Mouse (Mus musculus): ENCODE data around the gene Wnt5b. TPM values are rescaled to one million over a fixed set of nuclear protein-coding genes. Genes with fewer than 3 reads are reported as not detected.

The Wnt5b gene
- polyA plus RNA-seq, 1 experiment from 2014 or later = 11.4 TPM

DNA sequence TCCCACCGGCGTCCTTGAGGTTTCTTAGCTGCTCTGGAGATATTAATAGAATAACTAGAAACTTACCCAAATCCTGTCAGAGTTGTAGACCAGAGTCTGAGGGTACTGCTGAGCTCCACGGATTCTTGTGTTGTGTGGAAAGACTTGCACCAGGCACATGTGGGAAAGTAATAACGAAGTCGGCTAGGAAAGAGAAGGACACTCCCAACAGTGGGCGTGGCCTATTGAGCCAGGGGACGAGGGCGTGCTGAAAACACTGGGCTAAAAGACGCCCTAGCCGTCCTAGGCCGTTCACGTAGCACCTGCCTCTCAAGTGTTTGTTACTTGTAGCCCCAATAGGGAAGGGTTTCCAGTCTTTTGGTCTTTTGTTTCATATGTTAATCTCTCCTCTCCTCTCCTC is 126.8 kb downstream of the Wnt5b start, which contains the start of gene Adipor2:
Gene Adipor2, minus strand, starts transcription at position 351 of the 400 bp plus-strand sequence.
- H3K4me1 ChIP-seq (ENCODE audit: control insufficient read depth, insufficient read depth, low read length) = peaks cover 4% of the 10 kb centered on the region; the same call in 1 of the 2 replicates
- H3K36me3 ChIP-seq (ENCODE audit: control insufficient read depth, insufficient read depth, low read length) = no peaks in the 10 kb centered on the region
- H3K27ac ChIP-seq (replicated peaks; ENCODE audit: low read depth, low read length) = no peak within 1 kb of the TSS
- H3K4me3 ChIP-seq (ENCODE audit: low read depth, low read length) = no peak within 1 kb of the TSS
- H3K9ac ChIP-seq (ENCODE audit: low read depth, low read length) = no peak within 1 kb of the TSS
- DNase-seq (ENCODE audit: low spot score) (peak; percentile 80), ATAC-seq (ENCODE audit: low read depth) (peak; percentile 63; the same call in 1 of the 2 replicates)
- H3K4me2 ChIP-seq (ENCODE audit: low read depth, low read length) = peak within 1 kb of the TSS; percentile 28
- WGBS = 4% methylated on average over 12 of the region's 12 CpGs
- no peaks in the 10 kb centered on the region for H3K27me3 ChIP-seq (replicated peaks; ENCODE audit: control insufficient read depth, insufficient read depth, low read length)
- H3K9me3 ChIP-seq (ENCODE audit: control insufficient read depth, low read length) = no peaks in the 10 kb centered on the region

DNA sequence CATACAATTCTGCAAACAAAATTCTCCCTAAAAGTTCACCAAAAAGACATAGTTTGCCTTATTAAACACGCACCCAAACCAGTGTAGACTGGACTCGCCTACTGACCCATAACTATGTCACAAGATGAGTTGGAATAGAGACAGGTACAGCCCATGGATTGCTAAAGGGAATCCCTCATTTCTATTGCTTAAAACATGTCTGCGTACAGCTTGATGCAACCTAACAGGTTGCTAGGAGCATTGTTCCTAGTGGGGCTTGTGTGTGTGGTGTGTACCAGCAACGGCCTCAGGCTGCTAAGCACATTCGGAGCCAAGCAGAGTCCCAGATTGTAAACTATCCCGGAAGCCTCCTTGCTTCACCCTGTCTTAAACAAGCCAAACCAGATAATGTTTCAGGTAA is 127.5 kb downstream of the Wnt5b start:
- no peaks in the 10 kb centered on the region for H3K9me3 ChIP-seq (ENCODE audit: control insufficient read depth, low read length)
- H3K9ac ChIP-seq (ENCODE audit: low read depth, low read length) = no peak overlapping the region
- H3K36me3 ChIP-seq (ENCODE audit: control insufficient read depth, insufficient read depth, low read length) = no peaks in the 10 kb centered on the region
- ATAC-seq (ENCODE audit: low read depth) (0 out of 2 replicates have a peak, but pooled peaks have one; percentile 47), DNase-seq (ENCODE audit: low spot score) (peak; percentile 15)
- no peak overlapping the region for H3K27ac ChIP-seq (replicated peaks; ENCODE audit: low read depth, low read length)
- WGBS = 57% methylated on average over 6 of the region's 6 CpGs
- no peaks in the 10 kb centered on the region for H3K27me3 ChIP-seq (replicated peaks; ENCODE audit: control insufficient read depth, insufficient read depth, low read length)
- no peak overlapping the region for H3K4me2 ChIP-seq (ENCODE audit: low read depth, low read length)
- no peak overlapping the region for H3K4me3 ChIP-seq (ENCODE audit: low read depth, low read length)
- H3K4me1 ChIP-seq (ENCODE audit: control insufficient read depth, insufficient read depth, low read length) = peaks cover 4% of the 10 kb centered on the region; the same call in 1 of the 2 replicates

DNA sequence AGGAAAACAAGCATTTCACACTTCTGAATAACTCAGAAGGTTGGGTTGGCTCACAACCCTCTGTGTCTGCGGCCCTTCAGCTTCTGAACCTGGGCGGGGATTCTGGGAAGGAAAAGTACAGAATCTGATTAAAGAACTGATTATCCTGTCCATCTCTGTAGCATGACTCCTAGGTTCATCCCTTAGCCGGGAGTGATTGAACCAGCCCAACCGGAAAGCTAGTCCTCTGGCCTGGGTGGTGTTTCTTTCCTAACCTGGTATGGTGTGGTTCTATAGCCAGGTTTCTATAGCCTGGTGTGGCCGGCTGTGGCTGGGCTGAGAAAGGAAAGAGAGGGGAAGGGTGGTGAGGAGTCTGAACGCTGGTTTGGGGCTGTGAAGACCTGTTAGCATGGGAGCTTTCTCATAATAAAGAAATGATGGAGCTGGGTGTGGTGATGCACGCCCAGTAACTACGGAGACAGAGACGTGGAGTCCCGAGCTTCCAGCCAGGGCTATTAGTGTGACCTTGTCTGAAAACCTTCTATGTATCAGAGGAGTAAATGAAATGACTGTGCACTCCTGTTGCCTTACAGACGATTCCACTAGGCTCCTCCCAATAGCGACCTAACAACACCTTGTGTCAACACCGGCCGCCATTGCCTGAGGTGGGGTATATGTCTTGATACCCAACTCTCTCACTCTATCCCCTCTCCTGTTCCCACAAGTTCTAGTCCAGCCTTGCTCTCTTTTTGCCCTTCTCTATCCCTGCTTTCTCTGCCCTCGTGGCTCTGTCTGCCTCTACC is 129.7 kb downstream of the Wnt5b start:
- no peak overlapping the region for H3K27ac ChIP-seq (replicated peaks; ENCODE audit: low read depth, low read length)
- H3K36me3 ChIP-seq (ENCODE audit: control insufficient read depth, insufficient read depth, low read length) = no peaks in the 10 kb centered on the region
- H3K27me3 ChIP-seq (replicated peaks; ENCODE audit: control insufficient read depth, insufficient read depth, low read length) = no peaks in the 10 kb centered on the region
- no peak overlapping the region for H3K9ac ChIP-seq (ENCODE audit: low read depth, low read length)
- DNase-seq (ENCODE audit: low spot score) (no peak), ATAC-seq (ENCODE audit: low read depth) (no peak)
- 83% methylated on average over 13 of the region's 15 CpGs for WGBS
- H3K4me1 ChIP-seq (ENCODE audit: control insufficient read depth, insufficient read depth, low read length) = peaks cover 4% of the 10 kb centered on the region; the same call in 1 of the 2 replicates
- H3K4me2 ChIP-seq (ENCODE audit: low read depth, low read length) = no peak overlapping the region
- no peaks in the 10 kb centered on the region for H3K9me3 ChIP-seq (ENCODE audit: control insufficient read depth, low read length)
- no peak overlapping the region for H3K4me3 ChIP-seq (ENCODE audit: low read depth, low read length)

DNA sequence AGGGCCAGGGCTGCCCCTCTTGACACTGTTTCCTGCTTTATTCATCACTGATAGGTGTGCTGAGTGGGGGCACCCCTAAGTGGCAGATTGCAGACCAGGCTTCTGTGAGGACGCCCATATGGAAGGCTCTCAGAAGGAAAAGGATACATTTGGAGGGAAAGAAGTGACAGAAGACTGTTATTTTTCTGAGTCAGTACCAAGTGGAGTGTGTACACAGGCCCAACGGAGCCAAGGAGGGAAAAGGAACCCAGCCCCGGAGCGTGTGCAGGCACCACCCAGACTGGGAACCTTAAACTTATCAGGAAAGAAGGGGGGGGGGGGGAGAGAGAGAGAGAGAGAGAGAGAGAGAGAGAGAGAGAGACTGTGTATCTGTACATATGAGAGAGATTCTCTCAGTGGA is 131.6 kb downstream of the Wnt5b start:
- DNase-seq (ENCODE audit: low spot score) (no peak), ATAC-seq (ENCODE audit: low read depth) (no peak)
- Histone ChIP-seq H3K4me3 (ENCODE audit: low read depth, low read length) (no peak overlapping the region), H3K9ac (ENCODE audit: low read depth, low read length) (no peak overlapping the region), H3K36me3 (ENCODE audit: control insufficient read depth, insufficient read depth, low read length) (no peaks in the 10 kb centered on the region), H3K9me3 (ENCODE audit: control insufficient read depth, low read length) (no peaks in the 10 kb centered on the region), H3K27me3 (replicated peaks; ENCODE audit: control insufficient read depth, insufficient read depth, low read length) (no peaks in the 10 kb centered on the region), H3K27ac (replicated peaks; ENCODE audit: low read depth, low read length) (no peak overlapping the region), H3K4me2 (ENCODE audit: low read depth, low read length) (no peak overlapping the region), H3K4me1 (ENCODE audit: control insufficient read depth, insufficient read depth, low read length) (no peaks in the 10 kb centered on the region)
- WGBS = 84% methylated on average over 4 of the region's 4 CpGs

DNA sequence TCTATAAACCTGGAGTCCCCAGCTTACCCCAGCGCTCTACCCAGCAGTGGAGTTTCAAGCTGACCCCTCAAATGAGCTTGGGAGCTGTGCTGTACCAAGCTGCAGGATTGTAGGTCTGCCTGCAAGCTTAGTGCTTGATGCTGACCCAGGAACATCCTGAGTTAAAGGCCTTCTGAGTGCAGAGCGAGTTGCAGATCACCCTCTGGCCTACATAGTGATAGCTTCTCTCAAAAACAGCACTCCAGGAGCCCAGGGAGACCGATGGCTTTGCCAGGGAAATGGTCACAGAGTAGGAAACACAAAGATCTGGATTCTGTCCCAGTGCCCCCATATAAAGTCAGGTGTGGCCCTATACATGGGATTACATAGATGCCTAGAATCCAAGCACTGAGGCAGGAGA is 132.6 kb downstream of the Wnt5b start:
- H3K9me3 ChIP-seq (ENCODE audit: control insufficient read depth, low read length) = no peaks in the 10 kb centered on the region
- DNase-seq (ENCODE audit: low spot score) (no peak), ATAC-seq (ENCODE audit: low read depth) (no peak)
- no peaks in the 10 kb centered on the region for H3K27me3 ChIP-seq (replicated peaks; ENCODE audit: control insufficient read depth, insufficient read depth, low read length)
- H3K9ac ChIP-seq (ENCODE audit: low read depth, low read length) = no peak overlapping the region
- H3K36me3 ChIP-seq (ENCODE audit: control insufficient read depth, insufficient read depth, low read length) = no peaks in the 10 kb centered on the region
- no peaks in the 10 kb centered on the region for H3K4me1 ChIP-seq (ENCODE audit: control insufficient read depth, insufficient read depth, low read length)
- no peak overlapping the region for H3K27ac ChIP-seq (replicated peaks; ENCODE audit: low read depth, low read length)
- no peak overlapping the region for H3K4me2 ChIP-seq (ENCODE audit: low read depth, low read length)
- no peak overlapping the region for H3K4me3 ChIP-seq (ENCODE audit: low read depth, low read length)
- WGBS = 82% methylated on average over 3 of the region's 3 CpGs

DNA sequence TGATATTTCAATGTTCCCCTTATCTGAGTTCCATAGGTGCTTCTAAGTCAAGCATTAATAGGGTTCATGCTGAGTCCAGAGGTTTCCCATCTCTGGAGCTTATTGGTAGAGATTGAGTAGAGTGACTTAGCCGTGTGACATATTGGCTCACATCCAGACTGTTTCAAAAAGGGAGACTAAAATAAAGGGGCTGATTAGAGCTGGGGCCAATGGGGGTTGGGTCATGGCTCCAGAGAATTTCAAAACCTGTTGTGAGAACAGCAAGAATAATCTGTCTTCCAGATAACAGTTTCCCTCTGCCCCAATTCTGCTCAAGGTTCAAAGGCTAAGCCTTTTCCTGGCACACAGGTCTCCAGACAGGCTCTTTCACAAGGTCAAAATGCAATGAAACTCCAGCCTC is 134.4 kb downstream of the Wnt5b start:
- no peak overlapping the region for H3K4me3 ChIP-seq (ENCODE audit: low read depth, low read length)
- no peak overlapping the region for H3K4me2 ChIP-seq (ENCODE audit: low read depth, low read length)
- DNase-seq (ENCODE audit: low spot score) (no peak), ATAC-seq (ENCODE audit: low read depth) (no peak)
- H3K27ac ChIP-seq (replicated peaks; ENCODE audit: low read depth, low read length) = no peak overlapping the region
- no peak overlapping the region for H3K9ac ChIP-seq (ENCODE audit: low read depth, low read length)
- no peaks in the 10 kb centered on the region for H3K27me3 ChIP-seq (replicated peaks; ENCODE audit: control insufficient read depth, insufficient read depth, low read length)
- H3K4me1 ChIP-seq (ENCODE audit: control insufficient read depth, insufficient read depth, low read length) = no peaks in the 10 kb centered on the region
- H3K9me3 ChIP-seq (ENCODE audit: control insufficient read depth, low read length) = no peaks in the 10 kb centered on the region
- 71% methylated on average over 1 of the region's 1 CpGs for WGBS
- no peaks in the 10 kb centered on the region for H3K36me3 ChIP-seq (ENCODE audit: control insufficient read depth, insufficient read depth, low read length)

DNA sequence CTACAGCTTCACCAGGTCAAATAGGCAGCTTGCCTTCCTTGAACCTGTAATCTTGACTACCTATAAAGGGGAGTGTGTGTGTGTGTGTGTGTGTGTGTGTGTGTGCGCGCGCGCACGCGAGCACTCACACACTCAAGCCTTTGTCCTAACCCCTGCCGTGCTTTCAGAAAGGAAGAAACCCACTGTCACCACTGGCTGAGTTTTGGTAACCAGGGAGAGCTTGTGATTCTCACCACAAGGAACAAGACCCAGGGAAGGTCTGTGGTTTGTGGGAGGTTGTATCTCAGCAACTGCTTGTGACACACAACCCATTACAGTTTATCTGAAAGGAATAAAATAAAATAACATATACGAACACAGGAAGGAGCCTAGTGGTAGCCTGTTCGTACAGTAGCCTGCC is 135.6 kb downstream of the Wnt5b start:
- H3K4me1 ChIP-seq (ENCODE audit: control insufficient read depth, insufficient read depth, low read length) = no peaks in the 10 kb centered on the region
- no peak overlapping the region for H3K9ac ChIP-seq (ENCODE audit: low read depth, low read length)
- DNase-seq (ENCODE audit: low spot score) (no peak), ATAC-seq (ENCODE audit: low read depth) (no peak)
- no peak overlapping the region for H3K4me2 ChIP-seq (ENCODE audit: low read depth, low read length)
- 64% methylated on average over 9 of the region's 9 CpGs for WGBS
- no peak overlapping the region for H3K4me3 ChIP-seq (ENCODE audit: low read depth, low read length)
- no peaks in the 10 kb centered on the region for H3K9me3 ChIP-seq (ENCODE audit: control insufficient read depth, low read length)
- H3K27me3 ChIP-seq (replicated peaks; ENCODE audit: control insufficient read depth, insufficient read depth, low read length) = no peaks in the 10 kb centered on the region
- H3K27ac ChIP-seq (replicated peaks; ENCODE audit: low read depth, low read length) = no peak overlapping the region
- no peaks in the 10 kb centered on the region for H3K36me3 ChIP-seq (ENCODE audit: control insufficient read depth, insufficient read depth, low read length)

DNA sequence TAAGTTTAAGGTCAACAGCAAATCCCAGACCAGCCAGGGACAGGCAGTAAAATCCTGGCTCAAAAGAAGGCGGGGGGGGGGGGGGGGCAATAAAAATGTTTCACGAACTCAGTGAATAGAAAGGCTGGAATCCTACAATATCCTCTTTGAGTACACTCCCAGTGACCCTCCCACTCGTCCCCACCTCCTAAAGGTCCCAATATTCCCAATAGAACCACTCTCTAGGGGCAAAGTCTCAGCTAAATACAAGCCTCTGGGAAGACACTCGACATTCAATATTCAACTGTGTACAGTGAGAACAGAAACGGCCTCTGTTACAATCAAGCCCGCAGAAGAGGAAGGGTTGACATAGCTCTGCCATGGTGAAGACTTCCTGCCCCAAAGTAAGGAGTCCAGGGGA is 136.3 kb downstream of the Wnt5b start:
- DNase-seq (ENCODE audit: low spot score) (no peak), ATAC-seq (ENCODE audit: low read depth) (no peak)
- Histone ChIP-seq H3K9me3 (ENCODE audit: control insufficient read depth, low read length) (no peaks in the 10 kb centered on the region), H3K27ac (replicated peaks; ENCODE audit: low read depth, low read length) (no peak overlapping the region), H3K36me3 (ENCODE audit: control insufficient read depth, insufficient read depth, low read length) (no peaks in the 10 kb centered on the region), H3K4me3 (ENCODE audit: low read depth, low read length) (no peak overlapping the region), H3K27me3 (replicated peaks; ENCODE audit: control insufficient read depth, insufficient read depth, low read length) (no peaks in the 10 kb centered on the region), H3K4me1 (ENCODE audit: control insufficient read depth, insufficient read depth, low read length) (no peaks in the 10 kb centered on the region), H3K9ac (ENCODE audit: low read depth, low read length) (no peak overlapping the region), H3K4me2 (ENCODE audit: low read depth, low read length) (no peak overlapping the region)
- 48% methylated on average over 6 of the region's 6 CpGs for WGBS

DNA sequence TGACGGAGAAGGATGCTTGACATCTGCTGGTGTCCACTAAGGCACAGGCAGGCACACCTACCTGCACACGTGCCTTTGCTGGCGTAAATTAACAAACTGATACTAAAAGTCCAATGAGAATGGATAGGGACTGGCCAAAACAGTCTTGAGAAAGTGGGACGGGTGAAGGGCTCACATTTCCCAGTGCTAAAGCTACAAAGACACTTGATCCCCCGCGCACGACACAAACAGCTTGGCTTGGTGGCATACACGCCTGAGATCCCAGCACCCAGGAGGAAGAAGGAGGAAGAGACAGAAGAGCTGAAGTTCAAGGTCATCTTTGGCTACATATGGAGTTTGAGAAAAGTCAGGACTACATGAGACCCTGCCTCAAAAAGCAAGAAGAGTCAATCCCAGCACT is 137.6 kb downstream of the Wnt5b start:
- Histone ChIP-seq H3K4me3 (ENCODE audit: low read depth, low read length) (no peak overlapping the region), H3K9me3 (ENCODE audit: control insufficient read depth, low read length) (no peaks in the 10 kb centered on the region), H3K27me3 (replicated peaks; ENCODE audit: control insufficient read depth, insufficient read depth, low read length) (no peaks in the 10 kb centered on the region), H3K36me3 (ENCODE audit: control insufficient read depth, insufficient read depth, low read length) (no peaks in the 10 kb centered on the region), H3K4me1 (ENCODE audit: control insufficient read depth, insufficient read depth, low read length) (no peaks in the 10 kb centered on the region), H3K9ac (ENCODE audit: low read depth, low read length) (no peak overlapping the region), H3K27ac (replicated peaks; ENCODE audit: low read depth, low read length) (no peak overlapping the region), H3K4me2 (ENCODE audit: low read depth, low read length) (no peak overlapping the region)
- 68% methylated on average over 8 of the region's 8 CpGs for WGBS
- ATAC-seq (ENCODE audit: low read depth) (no peak), DNase-seq (ENCODE audit: low spot score) (no peak)

Measured in embryonic facial prominence, embryonic 14.5 days (tissue).